Mouse (Mus musculus) adrenal gland, postnatal 36 days (tissue): ENCODE measurements around the gene Tmub2. TPM values are rescaled to one million over a fixed set of nuclear protein-coding genes. Genes with fewer than 3 reads are reported as not detected.

Experiments
- DNase-seq, 2 experiments: peaks; one replicate each; pipeline ENCODE4 v3.0.0; 2021; ENCODE audit warnings: mixed read lengths in 1 of 2
- total RNA-seq, 2 experiments: library from RNA; stranded (reverse); gene quantifications; 2 replicates each; pipeline ENCODE4 v1.2.3; 2021

Gene Tmub2
- total RNA-seq, 2 experiments from 2014 or later: 47.3 to 60.4 TPM

DNA sequence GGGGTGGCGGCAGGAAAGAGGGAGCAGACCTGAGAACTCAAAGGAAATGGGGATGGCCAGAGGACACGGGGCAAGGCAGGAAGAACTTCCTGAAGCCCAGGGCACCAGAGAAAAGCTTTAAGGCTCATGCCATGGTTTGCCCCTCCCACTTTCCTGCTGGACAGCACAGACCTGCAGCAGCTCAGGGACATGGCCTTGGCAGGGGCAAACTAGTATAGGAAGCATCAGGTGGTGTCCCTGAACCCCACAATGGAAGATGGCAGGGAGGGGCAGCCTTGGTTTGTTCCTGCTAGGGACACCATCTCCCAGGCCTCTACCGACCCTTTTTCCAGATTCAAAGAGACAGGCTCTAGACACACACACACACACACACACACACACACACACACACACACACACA is 20.6 kb downstream of the Tmub2 start:
- peak; percentile 56 to 65 for DNase-seq

DNA sequence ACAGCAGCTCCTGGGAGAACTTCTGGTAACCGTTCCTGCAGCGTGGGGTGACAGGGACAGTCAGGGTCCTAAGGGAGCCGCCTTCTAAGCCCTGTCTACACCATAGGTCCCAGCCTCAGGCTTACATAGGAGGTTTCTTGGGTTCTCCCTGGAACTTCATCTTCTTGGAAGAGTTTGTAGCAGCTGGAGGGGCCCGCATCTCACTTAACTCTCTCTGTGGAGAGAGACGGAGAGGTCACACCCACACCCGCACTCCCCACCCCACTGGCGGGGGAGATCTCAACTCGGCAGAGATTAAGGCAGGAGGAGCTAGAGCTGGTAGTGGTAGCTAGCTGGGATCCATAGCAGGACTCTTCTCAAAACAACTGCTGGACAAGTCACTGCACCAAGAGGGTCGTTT is 23.4 kb downstream of the Tmub2 start:
- no peak for DNase-seq

DNA sequence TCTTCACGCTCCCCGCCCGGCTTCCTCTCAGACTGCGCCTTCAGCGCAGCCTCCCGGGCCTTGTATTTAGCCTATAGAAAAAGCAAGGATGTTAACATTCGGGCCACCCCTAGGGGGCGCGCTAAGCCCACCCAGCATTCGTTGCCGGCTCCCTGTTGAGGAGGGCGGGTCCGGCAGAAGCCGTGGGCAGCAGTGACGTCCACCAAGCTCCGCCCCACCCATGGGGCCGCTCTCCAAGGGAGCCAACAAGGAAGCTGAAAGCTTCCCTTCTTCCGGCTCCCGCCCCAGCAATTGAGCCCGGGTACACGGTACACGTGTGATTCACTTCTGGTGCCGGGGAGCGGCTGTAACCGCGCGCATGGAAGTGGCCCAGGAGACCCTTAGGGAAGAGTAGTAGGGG is 24.2 kb downstream of the Tmub2 start:
- DNase-seq: peak; percentile 98 to 99

GRCm38 (mm10) chr11:102309821-102310617 is 25.3 kb downstream of the Tmub2 start:
- peak; percentile 49 to 59 for DNase-seq

DNA sequence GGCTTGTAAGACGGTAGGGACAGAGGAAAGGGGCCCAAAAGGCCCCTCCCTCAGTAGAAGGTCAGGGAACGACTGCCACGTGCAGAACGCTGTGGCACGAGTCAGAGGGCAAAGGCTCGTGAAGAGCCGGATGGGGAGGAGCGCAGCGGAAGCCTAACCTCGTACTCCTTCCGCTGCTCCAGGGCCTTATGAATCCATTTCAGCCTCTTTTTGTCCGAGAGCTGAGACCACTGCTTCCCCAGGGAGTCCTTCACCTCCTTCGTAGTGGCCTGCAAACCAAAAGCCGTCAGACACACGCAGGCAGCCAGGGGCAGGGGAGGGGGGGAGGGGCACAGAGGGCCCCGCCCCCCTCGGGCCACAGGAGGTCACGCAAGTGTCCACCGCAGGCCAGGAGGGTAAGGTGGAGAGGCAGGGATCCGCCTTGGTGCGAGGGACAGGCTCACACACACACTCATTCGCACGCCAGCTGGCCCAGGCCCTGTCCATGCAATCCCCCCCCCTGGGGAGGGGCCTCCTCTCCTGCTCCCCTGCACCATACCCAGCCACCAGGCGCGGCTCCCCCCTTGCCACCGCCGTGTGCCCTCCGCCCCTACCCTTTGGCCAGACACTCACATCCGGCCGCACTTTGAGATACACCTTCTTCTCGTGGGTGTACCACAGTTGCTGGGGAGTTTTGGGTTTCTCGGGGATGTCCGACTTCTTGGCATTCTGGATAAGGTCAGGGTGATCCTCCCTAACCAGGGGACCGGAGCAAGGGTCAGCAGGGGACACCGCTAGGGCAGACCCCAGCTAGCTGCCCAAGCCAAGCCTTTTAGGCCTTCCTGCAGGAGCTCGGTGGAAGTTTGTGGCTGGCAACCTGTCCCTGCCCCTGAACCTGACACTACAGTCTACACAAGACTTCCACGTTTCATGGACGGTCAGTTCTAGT is 26.3 kb downstream of the Tmub2 start:
- DNase-seq: peak; percentile 48 to 55

DNA sequence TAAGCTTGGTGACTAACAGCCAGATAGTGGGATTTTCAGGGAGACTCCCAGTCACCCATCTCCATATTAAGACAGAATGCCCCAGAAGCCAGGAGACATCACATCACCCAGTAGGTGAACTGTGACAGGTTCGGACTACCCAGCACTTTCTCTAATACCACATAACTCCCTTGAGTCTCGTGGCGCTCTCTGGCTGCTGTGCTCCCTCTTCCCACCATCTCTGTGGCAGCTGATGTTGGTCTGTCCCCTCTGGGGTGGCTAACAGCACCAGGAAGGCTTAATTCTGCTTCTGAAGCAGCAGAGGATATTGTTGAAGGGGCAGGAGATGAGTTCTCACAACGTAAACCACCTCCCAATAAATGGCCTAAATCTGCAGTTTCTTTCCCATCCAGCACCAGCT is 27.2 kb downstream of the Tmub2 start:
- DNase-seq: no peak

- DNase-seq: no peak
Measured at GRCm38 (mm10) chr11:102312586-102312985, 27.9 kb downstream of the Tmub2 start.

- no peak for DNase-seq
Measured at GRCm38 (mm10) chr11:102314321-102314720, 29.6 kb downstream of the Tmub2 start.

- DNase-seq: peak in 1 of 2 experiments; percentile 20
Measured at GRCm38 (mm10) chr11:102315690-102316571, 31.2 kb downstream of the Tmub2 start.

DNA sequence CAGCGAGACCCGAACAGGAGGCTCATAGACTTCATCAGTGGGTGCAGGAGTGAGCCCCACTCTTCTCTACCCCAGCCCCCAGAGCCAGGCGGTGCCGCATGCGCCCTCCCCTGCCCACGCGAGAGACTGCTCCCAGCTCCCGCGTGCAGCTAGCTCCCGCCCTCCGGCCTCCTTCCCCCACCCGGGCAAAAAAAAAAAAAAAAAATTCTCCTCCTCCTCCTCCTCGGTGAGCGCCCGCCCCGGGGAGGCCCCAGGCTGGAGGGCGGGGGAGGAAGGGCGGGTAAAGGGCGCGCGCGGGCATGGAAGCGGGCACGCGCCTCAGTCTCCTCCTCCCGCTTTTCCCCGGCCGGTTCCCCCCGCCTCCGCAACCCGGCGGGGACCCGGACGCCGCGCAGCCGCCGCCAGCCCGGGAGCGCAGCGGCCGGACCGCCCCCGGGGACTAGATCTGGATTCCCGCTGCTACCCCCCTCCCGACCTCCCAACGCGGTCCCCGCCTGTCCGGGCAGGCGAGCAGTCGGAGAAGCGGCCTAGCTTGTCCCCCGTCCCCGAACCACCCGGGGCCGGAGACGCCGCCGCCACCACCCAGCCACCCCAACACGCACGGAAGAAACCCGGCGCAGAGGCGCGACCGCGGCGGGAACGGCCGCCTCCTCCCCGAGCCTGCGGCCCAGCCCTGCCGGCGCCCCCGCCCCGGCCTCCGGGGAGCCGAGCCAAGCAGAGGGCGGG is 32.0 kb downstream of the Tmub2 start:
- peak; percentile 94 to 97 for DNase-seq

DNA sequence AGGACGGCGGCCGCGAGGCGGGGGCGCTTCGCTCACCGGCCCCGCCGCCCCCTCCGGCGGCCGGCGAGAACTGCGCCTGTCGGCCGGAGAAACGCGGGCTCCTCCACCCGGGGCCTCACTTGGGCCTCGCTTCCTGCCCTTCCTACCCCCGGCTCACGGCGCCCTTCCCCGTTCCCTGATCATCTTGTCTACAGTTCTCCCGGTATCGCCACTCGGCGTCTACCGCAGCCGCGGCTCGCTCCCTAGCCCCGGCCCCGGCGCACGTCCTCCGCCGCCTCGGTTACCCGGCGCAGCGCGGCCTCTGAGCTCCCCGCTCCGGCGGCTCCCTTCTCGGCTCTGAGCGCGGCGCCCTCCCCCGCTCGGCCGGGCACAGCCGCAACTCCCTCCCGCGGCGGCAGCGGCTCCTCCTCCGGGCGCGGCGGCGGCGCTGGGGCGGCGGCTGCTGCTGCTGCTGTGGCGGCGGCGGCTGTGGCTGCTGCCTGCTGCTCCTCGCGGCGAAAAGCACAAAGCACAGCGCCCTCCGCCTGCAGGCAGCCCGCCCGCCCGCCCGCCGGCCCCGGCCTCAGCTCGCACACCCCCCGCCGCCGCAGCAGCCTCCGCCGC is 32.7 kb downstream of the Tmub2 start:
- DNase-seq: no peak

- DNase-seq: peak; percentile 83 to 90
Measured at GRCm38 (mm10) chr11:102317901-102318575, 33.3 kb downstream of the Tmub2 start.

- peak; percentile 63 to 73 for DNase-seq
Measured at GRCm38 (mm10) chr11:102318576-102319409, 34.1 kb downstream of the Tmub2 start.

GRCm38 (mm10) chr11:102319410-102319792 is 34.7 kb downstream of the Tmub2 start, which contains the start of gene Ubtf:
Ubtf (minus strand) TSS chr11:102319742.
- peak; percentile 84 to 89 for DNase-seq

- peak; percentile 93 for DNase-seq
Measured at GRCm38 (mm10) chr11:102319941-102320685, 35.4 kb downstream of the Tmub2 start.

DNA sequence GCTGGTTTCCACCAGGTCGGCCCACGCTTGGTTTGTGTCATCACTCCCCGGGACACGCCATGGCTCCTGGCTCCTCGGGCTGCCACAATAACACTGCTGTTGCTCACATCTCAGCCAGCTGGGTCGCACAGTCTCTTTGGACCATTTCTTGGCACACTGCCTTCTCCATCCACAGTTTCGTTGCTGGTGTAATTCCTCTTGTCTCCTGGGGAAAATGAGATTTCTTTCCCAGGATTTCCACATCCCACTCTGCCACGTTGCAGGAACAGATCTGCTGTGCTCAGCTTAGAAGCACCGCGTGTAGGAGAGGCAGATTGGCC is 35.9 kb downstream of the Tmub2 start:
- DNase-seq: peak; percentile 70 to 79

GRCm38 (mm10) chr11:102321931-102322330 is 37.2 kb downstream of the Tmub2 start:
- DNase-seq: no peak

DNA sequence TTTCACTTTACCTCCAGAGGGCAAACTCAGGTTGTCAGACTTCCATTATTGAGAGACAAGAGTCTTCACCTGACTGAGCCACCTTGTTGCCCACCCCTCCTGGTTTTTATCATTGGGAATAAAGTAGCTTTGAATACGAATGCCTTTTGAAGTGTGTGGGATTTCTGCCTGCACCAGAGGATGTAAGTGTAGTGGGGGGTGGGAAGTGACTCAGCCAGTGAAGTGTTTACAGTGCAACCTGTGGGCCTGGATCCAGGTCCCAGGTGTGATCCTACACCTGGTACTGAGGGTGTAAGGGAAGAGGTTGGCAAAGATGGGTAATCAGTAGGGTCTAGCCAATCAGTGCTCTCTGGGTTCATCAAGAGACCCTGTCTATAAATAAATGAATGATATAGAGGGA is 38.8 kb downstream of the Tmub2 start:
- no peak for DNase-seq

DNA sequence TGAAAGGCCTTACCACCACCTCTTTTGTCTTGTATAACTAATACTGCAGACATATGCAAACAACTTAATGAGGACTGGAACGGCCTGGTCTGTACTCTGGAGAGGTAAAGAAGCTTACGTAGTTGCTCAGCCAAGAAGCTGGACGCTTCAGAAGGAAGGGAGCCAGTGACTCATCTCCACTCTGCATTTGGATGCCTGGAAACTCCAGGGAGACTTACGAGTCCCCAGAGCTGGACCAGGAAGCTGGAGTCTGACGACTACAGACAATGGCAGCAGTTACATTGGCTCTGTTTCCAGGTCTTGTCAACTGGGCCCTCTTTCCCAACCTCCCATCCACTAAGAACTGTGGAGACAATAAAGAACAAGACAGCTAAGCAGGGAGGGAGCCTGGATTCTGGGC is 42.5 kb downstream of the Tmub2 start:
- no peak for DNase-seq
